Mouse (Mus musculus) lung, embryonic 16.5 days (tissue): ENCODE measurements around the gene Arfgap2. TPM values are rescaled to one million over a fixed set of nuclear protein-coding genes. Genes with fewer than 3 reads are reported as not detected.

Source experiments
- ATAC-seq: fragments of 200-750 bp; cut with Nextera tagmentation; 2 replicates; pipeline ENCODE4 v1.8.0; 2017; ENCODE audit warnings: low read depth, mild to moderate bottlenecking, moderate library complexity
- H3K27ac ChIP-seq: fragments of 300-500 bp; sonication (generic); 2 replicates; pipeline ENCODE4 v1.5.1; 2014; ENCODE audit warnings: mild to moderate bottlenecking, control low read depth, low read length
- H3K27me3 ChIP-seq: fragments of 300-500 bp; sonication (generic); 2 replicates; pipeline ENCODE4 v1.6.1; 2014; ENCODE audit warnings: low read depth, low read length, mixed read lengths; ENCODE audit not compliant: control insufficient read depth, insufficient read depth
- H3K36me3 ChIP-seq: fragments of 300-500 bp; sonication (generic); 2 replicates; pipeline ENCODE4 v1.6.1; 2014; ENCODE audit warnings: low read length; ENCODE audit not compliant: control insufficient read depth, insufficient read depth
- H3K4me1 ChIP-seq: fragments of 300-500 bp; sonication (generic); replicated peaks from 2 replicates; pipeline ENCODE4 v1.6.1; 2014; ENCODE audit warnings: low read length, mixed read lengths; ENCODE audit not compliant: control insufficient read depth, insufficient read depth
- H3K4me2 ChIP-seq: fragments of 300-500 bp; sonication (generic); 2 replicates; pipeline ENCODE4 v1.6.1; 2014; ENCODE audit warnings: low read depth, low read length, control low read depth
- H3K4me3 ChIP-seq: fragments of 300-500 bp; sonication (generic); 2 replicates; pipeline ENCODE4 v1.5.1; 2014; ENCODE audit warnings: mild to moderate bottlenecking, low read length, control low read depth
- H3K9ac ChIP-seq: fragments of 300-500 bp; sonication (generic); 2 replicates; pipeline ENCODE4 v1.6.1; 2014; ENCODE audit warnings: low read length, control low read depth
- H3K9me3 ChIP-seq: fragments of 300-500 bp; sonication (generic); 2 replicates; pipeline ENCODE4 v1.6.1; 2016; ENCODE audit warnings: low read length; ENCODE audit not compliant: control insufficient read depth
- WGBS: fragments of 180-500 bp; shearing (Covaris S2); extraction: QIAGEN DNeasy Blood & Tissue Kit; methylation state at CpG from one replicate; pipeline ENCODE4 v1.1.7; 2014; 5-methylcytosine and 5-hydroxymethylcytosine counted together
- polyA plus RNA-seq: library from polyadenylated mRNA; unstranded; fragments of >200 nt; fragmentation: Nextera tagmentation; extraction: Ambion mirVana; gene quantifications from 2 replicates; pipeline ENCODE4 v1.2.1, GENCODE M21; 2015

Arfgap2 gene
- polyA plus RNA-seq, 1 experiment from 2014 or later, result 89.8 TPM

DNA sequence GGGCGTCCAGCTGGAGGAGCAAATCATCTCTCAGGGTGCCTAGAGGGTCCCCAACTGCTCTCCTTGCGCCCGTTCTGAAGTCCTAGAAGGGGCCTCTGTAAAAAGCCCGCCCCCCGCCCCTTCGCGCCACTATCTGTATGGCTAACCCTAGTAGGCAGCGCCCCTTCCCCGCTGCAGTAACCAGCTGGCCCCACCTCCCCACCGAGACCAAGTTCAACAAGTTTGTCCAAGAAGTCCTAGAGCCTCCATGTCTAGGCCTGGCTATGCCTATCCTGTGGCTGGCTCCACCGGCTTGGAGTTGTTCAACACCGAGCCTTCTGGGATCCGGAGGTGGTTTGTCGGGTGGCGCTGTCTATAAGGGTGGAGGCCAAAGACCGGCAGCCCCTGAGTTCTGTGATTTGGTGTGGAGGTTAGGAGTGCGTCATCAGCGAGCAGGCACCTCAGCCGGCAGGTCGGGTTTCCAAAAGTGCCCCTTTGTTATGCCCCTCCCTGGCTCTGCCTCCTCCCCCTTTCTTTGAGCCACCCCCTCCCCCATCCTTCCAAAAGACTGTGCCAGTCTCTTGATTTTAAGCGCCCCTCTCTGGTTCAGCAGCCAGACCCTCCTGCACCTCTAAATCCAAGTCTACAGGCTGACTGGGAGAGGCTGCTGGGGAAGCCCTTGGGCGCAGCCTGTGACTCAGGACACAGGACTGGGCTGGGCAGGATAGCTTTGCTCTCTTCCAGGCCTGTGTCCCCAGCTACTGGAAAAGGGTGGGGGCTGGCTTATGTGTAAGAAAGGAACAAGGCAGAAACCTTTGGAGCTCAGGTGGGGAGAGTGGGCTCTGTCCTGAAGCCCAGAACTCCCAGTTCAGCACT, 7.4 kb upstream of the Arfgap2 start:
- H3K4me3 ChIP-seq, result peak overlapping the region; percentile 74
- peaks cover 10% of the 10 kb centered on the region for H3K36me3 ChIP-seq
- H3K27me3 ChIP-seq, result peaks cover 13% of the 10 kb centered on the region; the same call in 1 of the 2 replicates
- peak overlapping the region; percentile 64 for H3K4me2 ChIP-seq
- no peaks in the 10 kb centered on the region for H3K9me3 ChIP-seq
- peak overlapping the region; percentile 76 for H3K9ac ChIP-seq
- peak; percentile 78 for ATAC-seq
- peak overlapping the region; percentile 86 for H3K27ac ChIP-seq
- whole genome bisulfite sequencing, result 1% methylated on average over 22 of the region's 22 CpGs
- peaks cover 24% of the 10 kb centered on the region for H3K4me1 ChIP-seq

- Histone ChIP-seq H3K4me3 (peak overlapping the region; percentile 74), H3K9me3 (no peaks in the 10 kb centered on the region), H3K27ac (peak overlapping the region; percentile 86), H3K9ac (peak overlapping the region; percentile 76), H3K4me2 (peak overlapping the region; percentile 64), H3K4me1 (peaks cover 24% of the 10 kb centered on the region), H3K27me3 (peaks cover 13% of the 10 kb centered on the region; the same call in 1 of the 2 replicates), H3K36me3 (peaks cover 17% of the 10 kb centered on the region)
- 48% methylated on average over 5 of the region's 5 CpGs for WGBS
- peak; percentile 40 for ATAC-seq
Measured at GRCm38 (mm10) chr2:91258054-91258453, 6.7 kb upstream of the Arfgap2 start.

GRCm38 (mm10) chr2:91258830-91259229, 5.9 kb upstream of the Arfgap2 start:
- Histone ChIP-seq H3K4me3 (no peak overlapping the region), H3K9me3 (no peaks in the 10 kb centered on the region), H3K27ac (peak overlapping the region; percentile 86; the same call in 1 of the 2 replicates), H3K27me3 (peaks cover 13% of the 10 kb centered on the region; the same call in 1 of the 2 replicates), H3K36me3 (peaks cover 17% of the 10 kb centered on the region), H3K4me1 (peaks cover 24% of the 10 kb centered on the region), H3K4me2 (peak overlapping the region; percentile 64; the same call in 1 of the 2 replicates), H3K9ac (no peak overlapping the region; the same call in 1 of the 2 replicates)
- WGBS, result 40% methylated on average over 1 of the region's 1 CpGs
- ATAC-seq, result no peak

DNA sequence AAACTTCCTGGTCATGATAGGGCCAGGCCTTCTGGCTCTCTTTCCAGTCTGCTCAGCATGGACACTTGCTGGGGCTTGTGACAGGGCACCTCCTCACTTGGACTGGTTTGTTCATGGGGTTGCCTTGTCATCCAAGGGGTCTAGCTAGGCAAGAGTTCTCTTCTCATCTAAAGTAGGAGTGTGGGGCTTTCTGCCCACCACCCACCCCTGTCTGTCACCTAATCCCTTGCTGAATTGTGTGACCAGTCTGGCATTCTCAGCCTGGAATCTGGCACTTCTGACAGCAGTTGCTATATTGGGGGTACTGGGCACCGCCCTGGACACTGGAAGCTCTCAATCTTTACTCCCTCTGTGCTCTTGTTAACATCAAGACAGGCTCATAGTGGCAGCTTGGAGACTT, 5.3 kb upstream of the Arfgap2 start:
- H3K36me3 ChIP-seq, result peaks cover 17% of the 10 kb centered on the region
- WGBS, result 81% methylated on average over 1 of the region's 1 CpGs
- H3K4me3 ChIP-seq, result no peak overlapping the region
- H3K9ac ChIP-seq, result no peak overlapping the region
- H3K9me3 ChIP-seq, result no peaks in the 10 kb centered on the region
- H3K27me3 ChIP-seq, result peaks cover 7% of the 10 kb centered on the region; the same call in 1 of the 2 replicates
- no peak for ATAC-seq
- peaks cover 28% of the 10 kb centered on the region for H3K4me1 ChIP-seq
- no peak overlapping the region for H3K27ac ChIP-seq
- no peak overlapping the region for H3K4me2 ChIP-seq

GRCm38 (mm10) chr2:91263692-91264660, 798 bp upstream of the Arfgap2 start:
- H3K36me3 ChIP-seq, result peaks cover 32% of the 10 kb centered on the region
- H3K27ac ChIP-seq, result peak overlapping the region; percentile 85
- WGBS, result 81% methylated on average over 17 of the region's 17 CpGs
- ATAC-seq, result no peak
- no peaks in the 10 kb centered on the region for H3K9me3 ChIP-seq
- H3K27me3 ChIP-seq, result no peaks in the 10 kb centered on the region
- H3K4me1 ChIP-seq, result peaks cover 12% of the 10 kb centered on the region
- peak overlapping the region; percentile 83 for H3K9ac ChIP-seq
- peak overlapping the region; percentile 66 for H3K4me3 ChIP-seq
- H3K4me2 ChIP-seq, result peak overlapping the region; percentile 61

GRCm38 (mm10) chr2:91268042-91268441, 3.3 kb downstream of the Arfgap2 start:
- no peak for ATAC-seq
- Histone ChIP-seq H3K27me3 (no peaks in the 10 kb centered on the region), H3K36me3 (peaks cover 36% of the 10 kb centered on the region), H3K27ac (no peak overlapping the region), H3K9ac (no peak overlapping the region), H3K4me3 (no peak overlapping the region), H3K4me2 (no peak overlapping the region), H3K9me3 (no peaks in the 10 kb centered on the region), H3K4me1 (peaks cover 12% of the 10 kb centered on the region)
- 88% methylated on average over 3 of the region's 3 CpGs for WGBS

DNA sequence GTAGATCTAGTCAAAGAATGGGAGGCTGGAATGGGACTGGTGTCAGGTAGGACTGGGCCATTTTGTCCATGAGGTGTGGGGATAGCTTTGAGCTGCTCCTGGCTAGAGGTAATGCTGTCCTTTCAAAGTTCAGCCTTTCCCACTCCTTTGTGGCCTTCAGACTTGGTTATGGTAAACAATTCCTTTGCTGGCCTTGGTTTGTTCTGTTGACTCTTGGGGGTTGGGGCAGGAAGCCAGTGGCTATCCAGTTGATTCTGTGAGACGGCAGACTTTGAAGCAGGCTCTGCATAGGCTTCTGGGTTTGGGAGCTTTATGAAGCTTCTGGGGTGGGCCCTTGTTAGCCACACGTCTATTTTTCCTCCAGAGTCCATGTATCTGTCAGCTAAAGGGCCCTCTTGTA, 3.9 kb downstream of the Arfgap2 start:
- Histone ChIP-seq H3K9ac (no peak overlapping the region), H3K9me3 (no peaks in the 10 kb centered on the region), H3K4me2 (no peak overlapping the region), H3K4me1 (peaks cover 12% of the 10 kb centered on the region), H3K27me3 (no peaks in the 10 kb centered on the region), H3K4me3 (no peak overlapping the region), H3K27ac (no peak overlapping the region), H3K36me3 (peaks cover 43% of the 10 kb centered on the region)
- ATAC-seq, result no peak
- 58% methylated on average over 2 of the region's 2 CpGs for WGBS

DNA sequence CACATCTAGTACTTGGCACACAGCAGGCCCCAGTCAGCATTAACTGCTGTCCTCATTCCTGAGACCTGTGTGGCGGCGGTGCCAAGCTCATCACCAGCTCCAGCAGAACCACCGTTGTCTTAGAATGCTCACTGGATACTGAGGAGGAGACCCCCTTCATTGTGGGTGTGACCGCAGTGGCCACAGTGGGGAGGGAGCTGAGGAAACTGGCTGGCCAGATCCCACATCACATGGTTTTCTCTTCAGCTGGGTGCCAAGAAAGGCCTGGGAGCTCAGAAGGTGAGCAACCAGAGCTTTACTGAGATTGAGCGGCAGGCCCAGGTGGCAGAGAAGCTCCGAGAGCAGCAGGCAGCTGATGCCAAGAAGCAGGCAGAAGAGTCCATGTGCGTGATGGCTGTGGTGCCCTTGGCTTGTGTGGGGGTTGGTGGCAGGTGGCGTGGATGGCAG, 4.9 kb downstream of the Arfgap2 start:
- Histone ChIP-seq H3K36me3 (peaks cover 48% of the 10 kb centered on the region), H3K27ac (no peak overlapping the region), H3K27me3 (no peaks in the 10 kb centered on the region), H3K4me2 (no peak overlapping the region), H3K9ac (no peak overlapping the region), H3K4me1 (peaks cover 6% of the 10 kb centered on the region), H3K9me3 (no peaks in the 10 kb centered on the region), H3K4me3 (no peak overlapping the region)
- no peak for ATAC-seq
- WGBS, result 88% methylated on average over 8 of the region's 8 CpGs
